Mouse (Mus musculus): ENCODE measurements around the gene Galnt10. TPM values are rescaled to one million over a fixed set of nuclear protein-coding genes. Genes with fewer than 3 reads are reported as not detected.
"Not testable (repeated sequence)": the region's sequence is repeated elsewhere in the genome, so short reads cannot be mapped to it uniquely, and the experiment has no call there.

The Galnt10 gene
- polyA plus RNA-seq, 1 experiment: 16.1 TPM

- no peaks in the 10 kb centered on the region for H3K9me3 ChIP-seq (replicated peaks; ENCODE audit: control insufficient read depth, insufficient read depth, low read length, poor library complexity, severe bottlenecking)
- TF ChIP-seq EP300 (IDR thresholded peaks at IDR 0.05; ENCODE audit: insufficient read depth, low read depth, low read length): no peak
- TF ChIP-seq CTCF (IDR thresholded peaks at IDR 0.05; ENCODE audit: low read depth, low read length): no peak
- TF ChIP-seq POLR2A (IDR thresholded peaks at IDR 0.05; ENCODE audit: insufficient read depth, low read length): no peak
- no peak overlapping the region for H3K4me3 ChIP-seq (ENCODE audit: low read depth, low read length)
- H3K4me1 ChIP-seq (ENCODE audit: control insufficient read depth, insufficient read depth, low read length): peaks cover 2% of the 10 kb centered on the region
- no peaks in the 10 kb centered on the region for H3K36me3 ChIP-seq (ENCODE audit: control insufficient read depth, insufficient read depth, low read length, poor library complexity, severe bottlenecking)
- no peaks in the 10 kb centered on the region for H3K27me3 ChIP-seq (ENCODE audit: control insufficient read depth, insufficient read depth, low read length, poor library complexity, severe bottlenecking)
- no peak overlapping the region for H3K9ac ChIP-seq (ENCODE audit: low read depth, poor library complexity, severe bottlenecking)
- H3K27ac ChIP-seq (ENCODE audit: insufficient read depth, low read length): no peak overlapping the region
These were observed 164.5 kb downstream of the Galnt10 start for GRCm38 (mm10) chr11:57809732-57810098.

GRCm38 (mm10) chr11:57811006-57811405, 165.8 kb downstream of the Galnt10 start:
- Histone ChIP-seq H3K27ac (ENCODE audit: insufficient read depth, low read length) (no peak overlapping the region), H3K27me3 (ENCODE audit: control insufficient read depth, insufficient read depth, low read length, poor library complexity, severe bottlenecking) (no peaks in the 10 kb centered on the region), H3K9me3 (replicated peaks; ENCODE audit: control insufficient read depth, insufficient read depth, low read length, poor library complexity, severe bottlenecking) (no peaks in the 10 kb centered on the region), H3K36me3 (ENCODE audit: control insufficient read depth, insufficient read depth, low read length, poor library complexity, severe bottlenecking) (no peaks in the 10 kb centered on the region), H3K4me1 (ENCODE audit: control insufficient read depth, insufficient read depth, low read length) (peaks cover 2% of the 10 kb centered on the region), H3K4me3 (ENCODE audit: low read depth, low read length) (no peak overlapping the region), H3K9ac (ENCODE audit: low read depth, poor library complexity, severe bottlenecking) (no peak overlapping the region)
- TF ChIP-seq CTCF (IDR thresholded peaks at IDR 0.05; ENCODE audit: low read depth, low read length) (no peak), POLR2A (IDR thresholded peaks at IDR 0.05; ENCODE audit: insufficient read depth, low read length) (no peak), EP300 (IDR thresholded peaks at IDR 0.05; ENCODE audit: insufficient read depth, low read depth, low read length) (no peak)

GRCm38 (mm10) chr11:57812212-57812611, 167.0 kb downstream of the Galnt10 start:
- H3K27ac ChIP-seq (ENCODE audit: insufficient read depth, low read length): no peak overlapping the region
- no peak overlapping the region for H3K4me3 ChIP-seq (ENCODE audit: low read depth, low read length)
- peaks cover 2% of the 10 kb centered on the region for H3K4me1 ChIP-seq (ENCODE audit: control insufficient read depth, insufficient read depth, low read length)
- no peaks in the 10 kb centered on the region for H3K27me3 ChIP-seq (ENCODE audit: control insufficient read depth, insufficient read depth, low read length, poor library complexity, severe bottlenecking)
- H3K9me3 ChIP-seq (replicated peaks; ENCODE audit: control insufficient read depth, insufficient read depth, low read length, poor library complexity, severe bottlenecking): no peaks in the 10 kb centered on the region
- TF ChIP-seq CTCF (IDR thresholded peaks at IDR 0.05; ENCODE audit: low read depth, low read length) (no peak), POLR2A (IDR thresholded peaks at IDR 0.05; ENCODE audit: insufficient read depth, low read length) (no peak), EP300 (IDR thresholded peaks at IDR 0.05; ENCODE audit: insufficient read depth, low read depth, low read length) (no peak)
- no peaks in the 10 kb centered on the region for H3K36me3 ChIP-seq (ENCODE audit: control insufficient read depth, insufficient read depth, low read length, poor library complexity, severe bottlenecking)
- H3K9ac ChIP-seq (ENCODE audit: low read depth, poor library complexity, severe bottlenecking): no peak overlapping the region

DNA sequence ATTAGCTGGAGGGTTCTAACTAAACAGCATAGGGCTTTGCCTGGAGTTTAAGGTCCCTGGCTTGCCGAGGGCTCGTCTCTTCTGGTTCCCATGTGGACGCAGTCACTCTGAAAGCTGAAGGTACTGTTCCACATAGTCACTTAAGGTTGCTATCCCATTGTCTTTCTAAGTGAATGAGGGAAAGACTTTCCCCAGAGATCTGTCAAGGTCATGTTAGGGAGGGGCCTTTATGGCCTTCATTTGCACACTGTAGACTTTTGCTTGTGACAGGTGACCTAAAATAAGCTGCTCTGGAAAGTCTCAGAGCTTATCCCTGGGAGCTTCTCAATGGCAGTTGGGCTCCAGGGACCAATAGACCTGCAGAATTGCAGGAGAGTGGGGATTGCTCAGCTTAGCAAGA, 168.4 kb downstream of the Galnt10 start:
- no peaks in the 10 kb centered on the region for H3K36me3 ChIP-seq (ENCODE audit: control insufficient read depth, insufficient read depth, low read length, poor library complexity, severe bottlenecking)
- no peak overlapping the region for H3K4me3 ChIP-seq (ENCODE audit: low read depth, low read length)
- no peaks in the 10 kb centered on the region for H3K9me3 ChIP-seq (replicated peaks; ENCODE audit: control insufficient read depth, insufficient read depth, low read length, poor library complexity, severe bottlenecking)
- peaks cover 2% of the 10 kb centered on the region for H3K4me1 ChIP-seq (ENCODE audit: control insufficient read depth, insufficient read depth, low read length)
- H3K27ac ChIP-seq (ENCODE audit: insufficient read depth, low read length): no peak overlapping the region
- TF ChIP-seq POLR2A (IDR thresholded peaks at IDR 0.05; ENCODE audit: insufficient read depth, low read length): no peak
- no peak for TF ChIP-seq CTCF (IDR thresholded peaks at IDR 0.05; ENCODE audit: low read depth, low read length)
- TF ChIP-seq EP300 (IDR thresholded peaks at IDR 0.05; ENCODE audit: insufficient read depth, low read depth, low read length): no peak
- no peaks in the 10 kb centered on the region for H3K27me3 ChIP-seq (ENCODE audit: control insufficient read depth, insufficient read depth, low read length, poor library complexity, severe bottlenecking)
- H3K9ac ChIP-seq (ENCODE audit: low read depth, poor library complexity, severe bottlenecking): no peak overlapping the region

GRCm38 (mm10) chr11:57818189-57818588, 172.9 kb downstream of the Galnt10 start:
- Histone ChIP-seq H3K27ac (ENCODE audit: insufficient read depth, low read length) (no peak overlapping the region), H3K9ac (ENCODE audit: low read depth, poor library complexity, severe bottlenecking) (no peak overlapping the region), H3K9me3 (replicated peaks; ENCODE audit: control insufficient read depth, insufficient read depth, low read length, poor library complexity, severe bottlenecking) (no peaks in the 10 kb centered on the region), H3K4me1 (ENCODE audit: control insufficient read depth, insufficient read depth, low read length) (peaks cover 2% of the 10 kb centered on the region), H3K27me3 (ENCODE audit: control insufficient read depth, insufficient read depth, low read length, poor library complexity, severe bottlenecking) (no peaks in the 10 kb centered on the region), H3K36me3 (ENCODE audit: control insufficient read depth, insufficient read depth, low read length, poor library complexity, severe bottlenecking) (no peaks in the 10 kb centered on the region), H3K4me3 (ENCODE audit: low read depth, low read length) (no peak overlapping the region)
- TF ChIP-seq CTCF (IDR thresholded peaks at IDR 0.05; ENCODE audit: low read depth, low read length) (peak; percentile 69), EP300 (IDR thresholded peaks at IDR 0.05; ENCODE audit: insufficient read depth, low read depth, low read length) (no peak), POLR2A (IDR thresholded peaks at IDR 0.05; ENCODE audit: insufficient read depth, low read length) (no peak)

- Histone ChIP-seq H3K27me3 (ENCODE audit: control insufficient read depth, insufficient read depth, low read length, poor library complexity, severe bottlenecking) (no peaks in the 10 kb centered on the region), H3K27ac (ENCODE audit: insufficient read depth, low read length) (no peak overlapping the region), H3K4me3 (ENCODE audit: low read depth, low read length) (no peak overlapping the region), H3K36me3 (ENCODE audit: control insufficient read depth, insufficient read depth, low read length, poor library complexity, severe bottlenecking) (no peaks in the 10 kb centered on the region), H3K9me3 (replicated peaks; ENCODE audit: control insufficient read depth, insufficient read depth, low read length, poor library complexity, severe bottlenecking) (no peaks in the 10 kb centered on the region), H3K9ac (ENCODE audit: low read depth, poor library complexity, severe bottlenecking) (no peak overlapping the region), H3K4me1 (ENCODE audit: control insufficient read depth, insufficient read depth, low read length) (peaks cover 2% of the 10 kb centered on the region)
- TF ChIP-seq POLR2A (IDR thresholded peaks at IDR 0.05; ENCODE audit: insufficient read depth, low read length): no peak
- peak; percentile 94 for TF ChIP-seq CTCF (IDR thresholded peaks at IDR 0.05; ENCODE audit: low read depth, low read length)
These were observed 174.8 kb downstream of the Galnt10 start for GRCm38 (mm10) chr11:57819999-57820581.

- not testable (repeated sequence) for H3K4me1 ChIP-seq (ENCODE audit: control insufficient read depth, insufficient read depth, low read length); H3K4me3 ChIP-seq (ENCODE audit: low read depth, low read length); H3K9ac ChIP-seq (ENCODE audit: low read depth, poor library complexity, severe bottlenecking); H3K36me3 ChIP-seq (ENCODE audit: control insufficient read depth, insufficient read depth, low read length, poor library complexity, severe bottlenecking); H3K9me3 ChIP-seq (replicated peaks; ENCODE audit: control insufficient read depth, insufficient read depth, low read length, poor library complexity, severe bottlenecking); H3K27ac ChIP-seq (ENCODE audit: insufficient read depth, low read length)
- peaks cover 15% of the 10 kb centered on the region for H3K27me3 ChIP-seq (ENCODE audit: control insufficient read depth, insufficient read depth, low read length, poor library complexity, severe bottlenecking)
These were observed 177.9 kb downstream of the Galnt10 start for GRCm38 (mm10) chr11:57823159-57823558.

Data from ES-Bruce4 (cell line).